Mouse (Mus musculus): ENCODE results near the gene C130032M10Rik. TPM values are rescaled to one million over a fixed set of nuclear protein-coding genes. Genes with fewer than 3 reads are reported as not detected.

C130032M10Rik gene
- total RNA-seq, 2 experiments from 2014 or later: not detected

DNA sequence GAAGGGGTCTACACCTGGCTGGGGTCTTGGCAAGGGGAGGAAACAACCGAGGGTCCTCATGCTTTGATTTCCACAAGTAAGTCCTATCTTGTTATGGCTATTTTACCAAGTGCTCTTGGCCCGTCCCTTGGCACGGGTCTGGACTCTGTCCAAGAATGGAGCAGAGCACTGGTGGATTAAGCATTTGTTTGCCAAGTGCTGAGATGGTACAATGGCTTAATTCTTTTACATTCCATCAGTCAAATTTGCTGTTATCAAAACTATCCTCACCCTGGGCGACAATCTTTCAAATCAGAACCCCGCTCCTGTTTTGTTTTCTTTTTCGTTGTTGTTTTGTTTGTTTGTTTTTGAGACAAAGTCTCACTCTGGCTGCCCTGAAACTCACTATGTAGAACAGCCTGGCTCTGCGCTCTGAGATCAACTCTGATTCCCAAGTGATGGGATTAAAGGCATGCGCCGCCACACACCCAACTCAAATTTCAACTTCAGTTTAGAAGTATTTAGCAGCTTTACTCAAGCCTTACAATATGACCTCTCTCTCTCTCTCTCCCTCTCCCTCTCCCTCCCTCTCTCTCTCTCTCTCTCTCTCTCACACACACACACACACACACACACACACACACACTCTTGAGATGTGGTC is 29.4 kb downstream of the C130032M10Rik start:
- intact Hi-C loops (cut with DNase I): no loop called here
- no peak for DNase-seq

DNA sequence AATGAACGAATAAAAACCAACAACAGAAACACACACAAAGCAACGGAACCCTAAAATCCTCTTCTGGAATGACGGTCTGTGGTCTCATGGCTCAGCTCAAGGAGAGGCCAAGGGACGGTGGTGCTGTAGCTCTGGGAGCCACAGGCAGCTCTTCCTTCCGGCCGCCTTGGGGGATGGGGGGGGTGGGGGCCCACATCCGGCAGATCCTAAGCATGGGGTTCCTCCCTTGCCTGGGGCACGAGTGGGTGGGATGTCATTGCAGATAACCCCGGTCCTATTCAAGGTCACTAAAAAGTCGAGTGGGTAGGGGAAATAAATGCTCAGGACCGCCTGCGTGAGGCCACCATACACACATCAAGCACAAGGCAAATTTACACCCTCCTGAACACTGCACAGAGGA is 31.3 kb downstream of the C130032M10Rik start:
- no peak for DNase-seq
- intact Hi-C loops (cut with DNase I): no loop called here

DNA sequence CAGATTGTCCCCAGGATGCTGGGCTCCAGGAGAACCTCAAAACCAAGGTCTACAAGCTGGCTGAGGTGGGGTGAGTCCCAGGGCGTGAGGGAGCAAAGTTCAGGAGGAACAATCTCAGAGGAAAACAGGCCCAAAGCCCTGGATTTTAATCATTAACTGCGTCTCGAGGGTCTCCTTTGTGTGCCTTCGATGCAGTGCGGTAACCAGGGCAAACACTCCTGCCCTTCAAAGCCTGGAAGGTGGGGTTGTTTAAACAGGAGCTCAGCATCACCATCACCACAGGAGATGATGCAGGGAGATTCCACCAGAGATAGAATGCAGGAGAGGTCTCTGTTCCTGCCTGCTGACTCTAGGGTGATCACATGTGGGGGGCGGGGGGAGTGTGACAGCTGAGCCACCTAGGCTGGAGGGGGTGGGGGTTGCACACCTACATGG is 32.2 kb downstream of the C130032M10Rik start:
- intact Hi-C loops (cut with DNase I): no loop called here
- DNase-seq: no peak

DNA sequence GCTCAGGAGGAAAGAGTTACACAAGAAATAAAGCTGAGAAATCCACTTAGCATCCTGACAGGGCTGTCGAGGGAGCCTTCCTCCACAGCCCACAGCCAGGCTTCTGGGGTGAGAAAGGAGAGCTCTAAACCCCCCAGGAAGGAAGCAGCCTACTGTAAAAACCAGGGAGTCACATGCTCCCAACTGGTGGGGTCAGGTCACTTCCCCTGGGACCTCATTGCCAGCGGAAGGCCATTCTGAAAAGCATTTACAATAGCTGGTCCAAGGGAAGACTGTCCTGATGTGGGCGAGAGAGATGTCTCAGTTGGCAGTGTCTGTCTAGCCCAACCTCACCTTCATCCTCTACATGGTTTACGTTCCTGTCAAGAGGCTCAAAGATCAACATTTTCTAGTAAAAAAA is 33.0 kb downstream of the C130032M10Rik start:
- intact Hi-C loops (cut with DNase I): no loop called here
- DNase-seq: no peak

DNA sequence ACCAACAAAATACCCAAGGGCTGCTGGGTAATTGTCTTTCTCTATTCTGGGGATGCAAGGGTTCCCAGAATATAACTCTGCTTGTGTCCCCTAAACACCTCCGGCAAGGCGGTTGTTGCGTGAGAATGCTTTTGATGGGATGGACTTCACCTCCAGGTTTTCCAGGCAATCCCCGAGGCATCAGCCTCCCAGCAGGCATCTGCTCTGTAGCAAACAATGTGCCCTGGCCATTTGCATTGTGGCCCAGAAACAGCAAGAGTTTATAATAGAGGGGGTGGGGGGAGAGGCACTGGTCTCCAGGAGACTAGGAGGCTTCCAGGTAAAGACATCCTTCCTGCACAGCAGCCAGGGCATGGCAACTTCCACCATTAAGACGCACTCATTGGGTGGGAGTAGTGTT is 33.6 kb downstream of the C130032M10Rik start:
- intact Hi-C loops (cut with DNase I): no loop called here
- DNase-seq: no peak

DNA sequence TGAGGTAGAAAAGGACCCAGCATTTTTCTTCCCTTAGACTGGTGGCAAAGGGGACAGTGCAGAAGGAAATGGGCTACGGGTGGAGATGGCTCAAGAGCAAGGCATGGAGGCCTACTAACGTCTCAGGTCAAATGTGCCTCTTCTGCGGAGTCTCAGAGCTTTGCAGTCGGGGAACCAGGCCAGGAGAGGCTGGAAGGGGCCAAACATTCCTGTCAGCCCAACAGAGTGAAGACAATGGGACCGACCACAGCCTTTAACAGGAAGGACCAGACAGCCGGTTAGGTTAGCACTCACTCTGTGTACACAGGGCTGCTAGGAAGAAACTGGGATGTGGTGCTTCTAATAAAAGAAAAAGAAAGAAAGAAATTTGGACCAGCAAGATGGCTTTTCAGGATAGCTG is 34.5 kb downstream of the C130032M10Rik start:
- intact Hi-C loops (cut with DNase I): no loop called here
- DNase-seq: no peak

DNA sequence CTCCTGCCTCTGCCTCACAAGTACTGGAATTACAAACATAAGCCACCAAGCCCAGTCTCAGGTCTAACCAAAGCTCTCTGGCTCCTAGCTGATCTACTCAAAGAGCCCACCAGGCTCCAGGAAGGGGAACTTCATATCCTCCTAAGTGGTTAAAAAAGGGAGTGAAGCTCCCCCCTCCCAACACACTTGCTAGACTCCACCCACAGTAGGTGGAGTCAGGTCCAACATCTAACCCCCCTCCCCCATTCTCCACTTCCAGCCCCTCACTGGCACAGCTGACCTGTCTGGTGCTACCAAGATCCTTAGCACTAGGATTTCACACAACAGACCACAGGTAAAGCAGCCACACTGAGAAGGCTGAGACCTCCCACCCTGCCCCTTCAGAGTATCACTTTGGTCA is 38.3 kb downstream of the C130032M10Rik start:
- intact Hi-C loops (cut with DNase I): no loop called here
- no peak for DNase-seq

DNA sequence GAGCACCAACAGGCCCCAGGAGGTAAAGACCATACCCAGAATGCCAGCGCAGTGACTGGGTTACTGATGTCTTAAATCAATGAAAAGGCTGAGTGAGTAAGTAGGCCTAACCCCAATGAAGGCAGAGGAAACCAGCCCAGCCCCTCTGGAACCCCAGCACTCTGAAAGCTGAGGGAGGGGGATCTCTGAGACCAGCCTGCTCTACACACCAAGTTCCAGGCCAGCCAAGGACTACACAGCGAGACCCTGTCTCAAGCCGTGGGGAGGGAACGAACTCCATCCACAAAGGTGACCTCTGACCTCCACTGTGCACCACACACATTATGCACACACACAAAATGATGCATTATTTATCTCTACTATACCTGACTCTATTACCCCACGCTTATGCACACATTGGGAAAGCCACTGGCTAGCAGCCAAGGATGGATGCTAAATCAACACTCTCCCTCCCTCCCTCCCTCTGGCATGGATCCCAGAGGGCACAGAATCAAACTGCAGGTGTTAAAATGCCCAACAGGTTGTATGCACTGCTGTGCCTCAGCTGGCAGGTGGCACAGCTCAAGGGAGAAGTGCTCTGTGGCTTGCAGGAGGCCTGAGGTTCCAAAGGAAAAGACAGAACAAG is 39.0 kb downstream of the C130032M10Rik start:
- no peak for DNase-seq
- intact Hi-C loops (cut with DNase I): no loop called here

DNA sequence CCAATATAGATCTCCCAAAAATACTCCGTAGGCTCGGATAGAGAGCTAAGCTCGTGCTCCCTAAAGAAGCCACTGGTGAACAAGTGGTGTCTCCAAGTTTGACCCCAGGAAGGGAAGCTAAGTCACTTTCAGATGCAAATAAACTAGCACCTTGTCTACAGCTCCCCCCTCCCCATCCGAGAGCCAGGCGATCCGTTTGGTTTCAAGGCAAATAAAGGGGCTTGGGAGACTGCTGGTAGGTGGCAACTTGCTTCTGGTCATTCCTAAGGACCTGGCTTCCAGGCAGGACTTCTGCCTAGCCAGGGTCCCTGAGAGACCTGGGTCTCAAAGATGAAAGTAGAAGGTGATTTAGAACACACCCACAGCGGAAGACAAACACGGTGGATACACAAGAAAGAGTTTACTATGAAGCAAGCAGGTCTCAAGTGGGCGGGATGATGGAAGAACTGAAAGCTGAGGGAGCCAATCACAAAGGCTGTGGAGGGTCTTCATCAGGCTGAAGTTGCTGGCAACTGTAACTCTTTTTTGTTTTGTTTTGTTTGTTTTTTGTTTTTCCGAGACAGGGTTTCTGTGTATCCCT is 40.9 kb downstream of the C130032M10Rik start:
- intact Hi-C loops (cut with DNase I): no loop called here
- no peak for DNase-seq

DNA sequence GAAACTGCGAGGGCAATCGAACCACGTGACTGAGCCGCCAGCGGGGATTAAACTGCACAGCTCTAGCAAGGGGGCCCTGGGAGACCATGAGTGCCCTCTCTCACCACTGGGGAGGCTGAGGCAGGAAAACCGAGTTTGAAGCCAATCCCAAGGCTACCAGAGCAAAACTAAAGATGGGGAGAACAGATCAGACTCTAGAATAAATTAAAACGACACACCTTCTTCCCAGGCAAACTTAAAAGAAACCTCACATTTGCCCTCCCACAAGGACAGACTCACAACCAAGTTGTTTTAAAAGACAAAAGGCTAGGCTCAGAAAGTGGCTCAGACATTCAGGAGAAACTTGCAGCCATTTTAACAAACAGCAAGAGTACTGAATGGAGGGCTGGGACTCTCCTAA is 41.6 kb downstream of the C130032M10Rik start:
- DNase-seq: no peak
- intact Hi-C loops (cut with DNase I): no loop called here

DNA sequence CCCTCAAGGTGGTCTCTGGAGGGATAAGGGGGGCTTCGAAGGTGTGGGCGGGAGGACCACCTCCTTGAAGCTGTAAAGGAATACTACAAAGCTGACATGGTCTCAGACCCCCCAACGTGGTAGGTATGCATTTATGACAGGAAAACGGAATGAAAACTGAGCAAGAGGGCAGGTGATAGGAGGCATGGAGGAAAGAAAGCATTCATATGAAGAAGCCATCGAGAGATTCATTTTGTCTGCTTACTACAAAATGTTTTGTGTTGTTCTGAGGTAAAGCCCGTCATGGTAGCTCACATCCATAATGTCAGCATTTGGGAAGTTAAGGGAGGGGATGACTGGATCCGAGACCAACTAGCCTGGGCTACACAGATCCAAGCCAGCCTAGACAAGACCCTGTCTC is 44.6 kb downstream of the C130032M10Rik start:
- no peak for DNase-seq
- intact Hi-C loops (cut with DNase I): no loop called here

DNA sequence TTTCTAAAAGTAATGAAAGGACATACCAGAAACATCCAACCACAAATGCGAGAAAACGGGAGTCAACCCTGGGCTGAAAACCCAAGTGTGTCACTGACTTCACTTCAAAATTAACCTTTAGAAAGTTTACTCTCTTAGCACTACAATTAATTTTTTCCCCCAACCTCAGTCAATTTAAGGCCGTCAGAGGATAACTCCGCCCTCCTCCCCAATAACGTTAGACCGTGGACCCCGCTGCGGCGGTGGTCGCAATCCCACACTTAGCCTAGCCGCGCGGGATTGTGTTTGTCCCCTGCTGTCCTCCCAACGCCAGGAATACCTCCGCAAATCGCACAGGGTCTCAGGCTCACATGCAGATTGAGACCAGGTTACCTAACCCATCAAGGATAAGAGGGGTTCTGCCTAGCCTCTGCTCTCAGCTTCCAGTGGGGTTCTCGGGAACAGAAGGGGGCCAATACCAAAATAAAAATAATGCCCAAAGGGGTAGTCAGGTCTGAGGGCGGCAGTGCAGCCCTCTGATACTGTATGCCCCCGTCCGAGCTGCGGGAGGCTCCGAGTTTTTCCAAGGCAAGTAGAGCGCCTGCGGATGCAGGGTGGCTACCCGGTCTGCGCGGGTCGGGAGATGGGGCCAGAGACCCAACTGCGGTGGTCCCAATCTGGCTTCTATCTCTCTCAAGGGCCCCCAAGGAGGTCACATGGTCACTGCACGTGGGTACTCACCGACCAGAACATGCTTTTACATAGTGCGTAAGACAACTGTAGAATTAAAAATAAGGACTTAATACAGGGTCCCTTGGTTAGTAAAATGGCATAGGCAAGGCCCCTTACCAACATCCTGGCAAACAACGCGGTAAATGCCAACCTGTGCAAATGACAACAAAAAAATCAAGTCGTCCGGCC is 45.5 kb downstream of the C130032M10Rik start:
- intact Hi-C loops (cut with DNase I): no loop called here
- DNase-seq: no peak

DNA sequence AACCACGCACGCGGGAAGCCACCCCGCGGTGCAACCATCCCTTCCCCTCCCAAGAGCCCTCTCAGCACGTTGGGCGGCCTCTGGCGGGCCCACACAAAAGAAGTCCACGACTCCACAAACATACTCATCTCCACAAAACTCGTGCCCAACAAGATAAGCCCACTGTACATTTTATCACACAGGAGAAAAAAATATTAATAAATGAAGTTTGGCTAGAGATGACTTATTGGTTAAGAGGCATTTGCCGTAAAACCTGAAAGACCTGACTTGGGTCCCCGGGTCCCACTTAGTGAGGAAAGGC is 46.1 kb downstream of the C130032M10Rik start:
- intact Hi-C loops (cut with DNase I): no loop called here
- DNase-seq: no peak

DNA sequence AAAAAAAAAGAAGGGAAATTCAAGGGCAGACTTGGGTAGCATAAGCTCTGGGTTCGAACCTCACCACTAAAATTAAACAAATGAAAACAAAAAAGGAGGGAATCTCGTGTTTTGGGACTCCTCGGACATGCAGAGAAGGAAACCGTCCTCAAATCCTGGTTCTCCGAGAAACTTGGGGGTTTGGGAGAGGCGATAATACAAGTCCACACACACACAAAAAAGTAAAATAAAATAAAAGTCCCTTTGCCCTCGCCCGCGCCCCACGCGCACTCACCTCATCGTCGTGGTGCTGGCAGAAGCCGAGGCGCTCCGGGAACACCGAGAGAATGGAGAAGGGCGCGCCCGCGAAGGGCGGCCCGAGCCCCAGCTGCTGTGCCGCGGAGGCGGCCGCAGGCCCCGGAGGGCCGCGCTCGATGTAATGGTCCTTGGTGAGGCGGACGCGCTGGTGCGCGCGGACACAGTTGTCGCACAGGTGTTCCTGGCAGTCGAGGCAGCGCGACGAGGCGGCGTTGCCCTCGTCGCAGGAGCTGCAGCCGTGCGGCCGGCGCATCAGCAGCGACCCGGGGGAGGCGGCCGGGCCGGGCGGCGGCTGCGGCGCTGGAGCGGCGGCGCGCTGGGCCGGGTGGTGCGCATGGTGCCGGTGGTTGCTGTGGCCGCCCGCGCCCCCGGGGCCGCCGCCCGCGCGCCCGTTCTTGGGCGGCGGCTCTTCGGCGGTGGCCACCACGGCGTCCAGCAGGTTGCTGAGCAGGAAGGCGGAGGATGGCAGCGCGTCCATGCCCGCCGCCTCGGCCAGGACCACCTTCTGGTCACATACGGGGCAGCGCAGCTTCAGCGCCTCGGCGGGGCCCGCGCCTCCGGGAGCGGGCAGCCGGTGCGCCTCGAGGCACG is 46.8 kb downstream of the C130032M10Rik start:
- intact Hi-C loops (cut with DNase I): no loop called here
- DNase-seq: no peak

DNA sequence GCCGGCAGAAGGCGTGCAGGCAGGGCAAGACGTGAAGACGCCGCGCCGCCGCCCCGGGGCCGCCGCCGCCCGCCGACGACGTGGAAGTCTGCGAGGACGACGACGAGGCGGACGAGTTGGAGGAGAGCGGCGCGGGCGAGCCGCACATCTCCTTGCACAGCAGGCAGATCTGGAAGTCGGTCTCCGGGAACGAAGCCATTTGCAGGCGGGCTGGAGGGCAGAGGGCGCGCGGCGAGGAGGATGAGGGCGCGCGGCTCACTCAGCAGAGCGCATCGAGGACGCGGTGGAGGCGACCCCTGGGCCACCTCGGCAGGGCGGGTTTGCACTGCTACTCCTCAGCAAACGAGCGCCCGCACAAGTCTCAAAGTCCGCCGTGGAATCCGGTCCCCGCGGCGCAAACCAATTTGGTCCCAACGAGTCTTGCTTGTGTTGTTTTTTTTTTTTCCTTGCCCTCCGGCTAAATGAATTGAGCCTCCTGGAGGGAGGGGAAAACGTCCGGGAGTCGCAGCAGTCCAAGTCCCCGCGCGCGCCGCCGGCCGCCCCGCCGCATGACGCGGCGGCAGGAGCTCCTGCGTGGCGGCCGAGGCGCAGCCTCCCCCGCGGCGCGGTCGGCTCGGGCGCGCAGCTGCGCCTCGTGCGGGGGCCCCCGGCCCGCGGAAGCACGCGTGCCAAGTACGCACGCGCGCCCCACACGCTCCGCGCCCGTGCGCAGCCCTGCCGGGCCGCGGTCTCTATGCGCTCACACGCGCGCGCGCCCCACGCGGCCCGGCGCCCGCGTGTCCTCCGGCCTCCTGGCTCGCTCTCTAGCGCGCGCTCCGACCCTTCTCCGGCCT is 47.6 kb downstream of the C130032M10Rik start:
- intact Hi-C loops (cut with DNase I): no loop called here
- DNase-seq: no peak

DNA sequence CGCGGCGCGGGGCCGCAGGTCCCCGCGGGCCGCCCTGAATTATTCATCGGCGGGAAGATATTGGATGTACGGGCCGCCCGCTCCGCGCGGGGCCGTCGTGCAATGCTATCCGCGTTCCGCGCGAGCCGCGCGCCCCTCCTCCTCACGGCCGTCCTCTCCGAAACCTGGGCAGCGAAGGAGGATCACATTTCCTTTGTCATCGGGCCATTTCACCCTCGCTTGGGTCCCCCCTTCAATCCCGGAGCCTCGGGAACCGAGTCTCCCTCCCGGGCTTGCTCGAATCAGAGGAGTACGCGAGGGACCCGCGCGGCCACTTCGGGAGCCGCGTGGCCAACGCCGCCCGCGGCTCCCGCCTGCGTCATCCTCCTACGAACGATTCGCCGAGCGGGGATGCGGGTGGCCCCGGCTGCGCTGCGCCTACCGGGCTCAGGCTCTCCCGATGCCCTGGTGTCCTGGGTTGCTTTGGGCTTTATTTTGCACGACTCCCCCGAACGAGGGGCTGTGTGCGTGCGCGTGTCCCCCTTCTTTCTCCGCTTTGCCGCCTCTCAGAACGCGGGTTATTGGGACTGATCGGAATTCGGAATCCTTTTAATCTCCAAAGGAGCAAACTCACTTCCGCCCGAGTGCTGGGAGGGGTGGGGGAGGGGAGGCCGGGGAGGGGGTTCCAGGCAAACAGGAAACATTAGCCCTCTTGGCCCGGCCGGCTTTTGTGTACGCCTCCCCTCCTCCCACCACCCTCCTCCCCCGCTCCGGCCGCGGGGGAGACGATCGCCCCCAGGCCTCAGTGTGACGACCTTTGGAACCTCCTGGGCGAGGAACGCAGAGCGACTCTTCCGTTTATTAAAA is 48.5 kb downstream of the C130032M10Rik start, which contains the start of gene Trim71:
TSS of gene Trim71 (minus strand) at position 609 of the 846 bp plus-strand sequence.
- intact Hi-C loops (cut with DNase I): no loop called here

DNA sequence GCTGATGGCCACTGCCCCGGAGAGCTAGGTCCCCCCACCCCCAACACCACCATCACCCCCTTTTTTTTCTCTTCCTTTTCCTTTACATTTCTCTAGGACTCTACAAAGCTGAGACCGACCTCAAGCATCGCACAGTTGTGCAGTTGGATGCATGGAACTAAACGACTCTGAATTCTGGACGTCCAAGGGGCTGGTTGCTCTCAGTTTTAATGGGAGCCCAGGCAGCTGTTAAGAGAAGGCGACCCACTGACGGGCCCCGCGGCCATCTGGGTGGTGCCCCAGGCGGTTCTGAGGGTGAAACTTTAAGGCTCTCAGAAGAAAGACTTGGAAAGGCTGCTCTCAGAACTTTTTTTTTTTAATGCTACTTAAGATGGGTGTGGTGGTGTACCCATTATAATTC is 49.2 kb downstream of the C130032M10Rik start:
- intact Hi-C loops (cut with DNase I): no loop called here
- no peak for DNase-seq

More for the DNA sequence above, 48.5 kb downstream of the C130032M10Rik start, which contains the start of gene Trim71:
- no peak for DNase-seq

All from gastrocnemius, postnatal 36 days (tissue).